In the genomic region with DNA sequence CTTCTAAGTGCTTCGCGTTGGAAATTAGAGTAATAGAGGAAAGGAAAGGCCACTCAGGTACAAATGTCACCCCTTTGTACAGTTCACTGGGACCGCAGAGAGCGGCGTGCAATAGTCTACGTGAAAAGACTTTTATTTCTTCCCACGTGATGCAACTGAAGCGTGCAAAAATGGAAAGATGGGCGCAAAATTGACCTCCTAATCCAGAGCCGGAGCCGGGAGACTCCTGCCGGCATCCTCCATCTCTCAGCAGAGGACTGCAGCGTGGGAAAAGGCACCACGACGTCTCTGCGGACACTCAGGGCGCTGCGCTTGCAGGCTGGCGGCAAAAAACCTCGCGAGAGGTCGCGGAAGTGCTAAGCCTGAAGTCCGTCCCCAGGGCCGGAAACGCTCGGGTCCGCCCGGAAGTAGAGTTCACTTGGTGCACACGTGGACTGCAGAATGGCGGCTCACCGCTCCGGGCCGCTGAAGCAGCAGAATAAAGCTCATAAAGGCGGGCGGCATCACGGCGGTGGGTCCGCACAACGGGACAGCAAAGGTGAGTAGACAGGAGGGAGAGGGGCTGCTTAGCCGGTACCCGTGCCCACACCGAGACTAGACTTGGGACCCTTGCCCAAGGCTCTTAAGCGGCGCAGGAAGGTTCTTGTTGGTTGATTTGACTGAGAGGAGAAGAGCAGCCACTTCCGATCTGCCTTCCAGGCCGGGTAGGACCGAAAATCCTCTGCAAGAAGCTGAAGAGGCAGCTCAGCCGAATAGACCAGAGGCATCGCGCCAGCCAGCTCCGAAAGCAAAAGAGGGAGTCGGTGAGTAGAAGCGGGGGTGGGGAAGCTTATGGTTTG, we compare ENCODE assay signal across 8 mouse cellular contexts. TPM values are rescaled to one million over a fixed set of nuclear protein-coding genes. Genes with fewer than 3 reads are reported as not detected.
DNase-seq lines count a peak whose midpoint lies in the region; ATAC-seq and TF ChIP-seq lines count a peak whose summit lies in the region.

TSS of gene Tsr1 (plus strand) at position 394 of the 839 bp plus-strand sequence.

- POLR2A ChIA-PET in Patski (lab: Charles Lee), result interaction anchor here (0.6 to 2.0 kb wide), 6 partner anchors 9 to 28 kb away, joined by 3 to 8 read pairs (median 3); partner anchors contain the start of genes Smg6 and Srr

- H3K9me3 ChIP-seq in hindbrain, embryonic 13.5 days, result no peaks in the 10 kb centered on the region

- no peaks in the 10 kb centered on the region for H3K27me3 ChIP-seq in Patski
- no peaks in the 10 kb centered on the region for H3K27me3 ChIP-seq in hindbrain, embryonic 13.5 days

- H3K36me3 ChIP-seq in hindbrain, embryonic 13.5 days, result peaks cover 34% of the 10 kb centered on the region

- peak within 1 kb of the TSS; percentile 90 for H3K9ac ChIP-seq in hindbrain, embryonic 13.5 days

- CTCF ChIA-PET in Patski (lab: Charles Lee), result no interaction called here

- H3K4me2 ChIP-seq in hindbrain, embryonic 13.5 days, result peak within 1 kb of the TSS; percentile 79

- in situ Hi-C loops in Patski (cut with MboI; ENCODE audit: low pct_unique_long_range_greater_than_20kb), result no loop called here

- DNase-seq in Patski (ENCODE audit: low read depth, low spot score), result no peak
- peak; percentile 93 to 95 for DNase-seq in cerebellum, postnatal 10 days
- DNase-seq in frontal cortex, postnatal 14 days (ENCODE audit: low spot score in 2 of 2), result peak; percentile 83 to 86
- peak; percentile 84 for DNase-seq in left cerebral cortex, adult 11 months (ENCODE audit: low spot score)
- peak; percentile 94 to 96 for DNase-seq in lung, postnatal 4 days
- peak; percentile 86 for DNase-seq in retina, postnatal 7 days (ENCODE audit: low read depth, low spot score)
- peak; percentile 76 for DNase-seq in urinary bladder, adult 2 months (ENCODE audit: low spot score)

- H3K4me3 ChIP-seq in hindbrain, embryonic 13.5 days, result peak within 1 kb of the TSS; percentile 86

- H3K4me1 ChIP-seq in hindbrain, embryonic 13.5 days (replicated peaks), result peaks cover 40% of the 10 kb centered on the region

- under 1% methylated on average over 54 of the region's 54 CpGs for WGBS in hindbrain, embryonic 13.5 days

- TF ChIP-seq CTCF in Patski (IDR thresholded peaks at IDR 0.05), result no peak

- peak; percentile 59 for ATAC-seq in Patski
- peak; percentile 87 for ATAC-seq in hindbrain, embryonic 13.5 days (ENCODE audit: low FRiP score)

- peak within 1 kb of the TSS; percentile 95 for H3K27ac ChIP-seq in hindbrain, embryonic 13.5 days

RNA-seq across cellular contexts. Expression of gene Tsr1, which starts in this region (rescaled TPM):
- polyA plus RNA-seq in Patski (2021), result 38.2 TPM
- polyA plus RNA-seq in hindbrain, embryonic 13.5 days (2015; fragmentation: Nextera tagmentation; extraction: Ambion mirVana), result 29.4 and 29.6 TPM in 2 replicates
- 21.0 and 24.0 TPM in 2 replicates for polyA plus RNA-seq in urinary bladder, adult 2 months (2012; rRNA removed)
